Mouse (Mus musculus) liver, embryonic 14.5 days (tissue): ENCODE measurements around the gene Plac1.

Source experiments
- CTCF ChIP-seq: IDR thresholded peaks from 2 replicates; pipeline ENCODE4 v1.5.1; 2016; ENCODE audit warnings: antibody characterized with exemption, low read depth, control low read depth
- EP300 ChIP-seq: IDR thresholded peaks from 2 replicates; pipeline ENCODE4 v1.6.1; 2016; ENCODE audit warnings: antibody characterized with exemption, low read depth

GRCm38 (mm10) chrX:53053885-53054284 is 186.0 kb downstream of the Plac1 start:
- TF ChIP-seq EP300: no peak
- TF ChIP-seq CTCF: no peak
